Mouse (Mus musculus) cerebellum, adult 11-12 months (tissue): Measurements from ENCODE around the gene Zfp553.
A peak's percentile ranks its signal among the peaks of the same experiment; 100 is the strongest.

Source experiments
- DNase-seq: peaks from one replicate; pipeline ENCODE4 v3.0.0; 2022

Gene Zfp553

GRCm38 (mm10) chr7:127211014-127211745 lies 21.7 kb upstream of the Zfp553 start:
- DNase-seq, result peak; percentile 51

GRCm38 (mm10) chr7:127212432-127213250 lies 20.2 kb upstream of the Zfp553 start:
- peak; percentile 43 for DNase-seq

GRCm38 (mm10) chr7:127213485-127213884 lies 19.4 kb upstream of the Zfp553 start:
- peak; percentile 51 for DNase-seq

- no peak for DNase-seq
Observed at GRCm38 (mm10) chr7:127213930-127214329, 18.9 kb upstream of the Zfp553 start.

- DNase-seq, result no peak
Observed at GRCm38 (mm10) chr7:127214521-127214920, 18.3 kb upstream of the Zfp553 start.

- peak; percentile 66 for DNase-seq
Observed at GRCm38 (mm10) chr7:127214981-127215871, 17.6 kb upstream of the Zfp553 start.

- DNase-seq, result no peak
Observed at GRCm38 (mm10) chr7:127216307-127216706, 16.6 kb upstream of the Zfp553 start.

GRCm38 (mm10) chr7:127217475-127217874 lies 15.4 kb upstream of the Zfp553 start:
- no peak for DNase-seq

- no peak for DNase-seq
Observed at GRCm38 (mm10) chr7:127217901-127218642, 14.8 kb upstream of the Zfp553 start.

GRCm38 (mm10) chr7:127218670-127219069 lies 14.2 kb upstream of the Zfp553 start:
- DNase-seq, result no peak

GRCm38 (mm10) chr7:127220440-127220839 lies 12.4 kb upstream of the Zfp553 start:
- no peak for DNase-seq

GRCm38 (mm10) chr7:127223106-127223505 lies 9.8 kb upstream of the Zfp553 start:
- DNase-seq, result no peak

- DNase-seq, result no peak
Observed at GRCm38 (mm10) chr7:127223515-127224478, 9.1 kb upstream of the Zfp553 start.

GRCm38 (mm10) chr7:127224616-127225015 lies 8.2 kb upstream of the Zfp553 start:
- DNase-seq, result no peak

GRCm38 (mm10) chr7:127225147-127225995 lies 7.5 kb upstream of the Zfp553 start:
- no peak for DNase-seq

- DNase-seq, result peak; percentile 67
Observed at GRCm38 (mm10) chr7:127228615-127229303, 4.1 kb upstream of the Zfp553 start.

- DNase-seq, result no peak
Observed at GRCm38 (mm10) chr7:127231376-127231775, 1.5 kb upstream of the Zfp553 start.

- peak; percentile 21 for DNase-seq
Observed at GRCm38 (mm10) chr7:127231826-127232621, 837 bp upstream of the Zfp553 start.

- no peak for DNase-seq
Observed at GRCm38 (mm10) chr7:127233368-127233749, 498 bp downstream of the Zfp553 start.
